Mouse (Mus musculus) hindlimb bud, embryonic 11.5 days (tissue): ENCODE measurements around the gene Lrp10.

Experiments used
- DNase-seq: peaks from one replicate; pipeline ENCODE4 v3.0.0-alpha.2; 2012; ENCODE audit warnings: low read depth, low spot score; ENCODE audit errors: extremely low spot score

Gene Lrp10

DNA sequence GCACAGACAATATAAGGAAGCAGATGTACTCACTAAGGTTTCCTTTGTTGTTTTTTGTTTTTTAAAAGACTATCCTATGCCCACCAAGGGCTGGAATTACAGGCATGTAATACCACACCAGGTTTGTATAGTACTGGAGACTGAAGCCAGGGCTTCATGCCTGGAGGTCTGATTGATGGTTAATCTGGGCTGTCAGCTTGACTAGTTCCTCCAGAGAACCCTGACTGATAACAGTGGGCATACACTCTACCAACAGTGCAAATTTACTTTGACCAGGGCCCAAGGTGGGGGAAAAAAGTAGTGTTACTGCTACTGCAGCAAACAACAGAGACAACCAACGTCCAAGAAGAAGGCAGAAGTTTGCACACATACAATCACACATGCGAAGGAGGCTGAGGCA lies 7.5 kb downstream of the Lrp10 start:
- DNase-seq = no peak

DNA sequence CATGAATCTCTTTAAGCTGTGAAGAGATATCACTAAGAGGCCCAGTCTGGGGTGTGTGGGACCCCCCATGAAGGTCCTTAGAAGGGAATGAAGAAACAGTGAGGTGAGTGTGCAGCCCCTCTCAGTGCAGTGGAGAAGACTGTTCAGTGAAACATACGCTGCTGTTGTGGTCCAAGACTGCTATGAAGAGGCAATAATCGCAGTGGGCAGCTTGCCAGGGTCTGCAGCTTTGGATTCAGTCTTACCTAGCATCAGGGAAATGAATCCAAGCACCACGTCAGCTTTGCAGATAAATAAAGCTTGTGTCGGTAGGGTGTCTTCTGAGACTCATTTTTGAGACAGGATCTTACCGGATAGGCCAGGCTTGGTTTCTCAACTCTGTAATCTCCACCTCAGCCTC lies 8.7 kb downstream of the Lrp10 start:
- no peak for DNase-seq

DNA sequence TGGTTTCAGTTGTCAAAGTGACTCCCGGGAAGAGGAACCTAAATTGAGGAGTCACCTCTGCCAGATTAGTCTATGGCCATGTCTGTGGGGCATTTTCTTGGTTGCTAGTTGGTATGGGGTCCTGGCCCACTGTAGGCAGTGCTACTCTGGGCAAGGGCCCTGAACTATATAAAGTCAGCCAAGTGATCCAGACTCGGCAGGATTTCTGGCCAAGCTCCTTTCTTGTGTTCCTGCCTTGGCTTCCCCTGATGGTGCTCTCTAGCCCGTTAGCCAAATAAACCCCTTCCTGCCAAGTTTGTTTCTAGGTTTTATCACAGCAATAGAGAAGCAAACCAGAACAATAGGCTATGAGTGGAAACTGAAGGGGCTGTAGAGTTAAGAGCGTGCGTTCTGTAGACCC lies 10.8 kb downstream of the Lrp10 start:
- no peak for DNase-seq

DNA sequence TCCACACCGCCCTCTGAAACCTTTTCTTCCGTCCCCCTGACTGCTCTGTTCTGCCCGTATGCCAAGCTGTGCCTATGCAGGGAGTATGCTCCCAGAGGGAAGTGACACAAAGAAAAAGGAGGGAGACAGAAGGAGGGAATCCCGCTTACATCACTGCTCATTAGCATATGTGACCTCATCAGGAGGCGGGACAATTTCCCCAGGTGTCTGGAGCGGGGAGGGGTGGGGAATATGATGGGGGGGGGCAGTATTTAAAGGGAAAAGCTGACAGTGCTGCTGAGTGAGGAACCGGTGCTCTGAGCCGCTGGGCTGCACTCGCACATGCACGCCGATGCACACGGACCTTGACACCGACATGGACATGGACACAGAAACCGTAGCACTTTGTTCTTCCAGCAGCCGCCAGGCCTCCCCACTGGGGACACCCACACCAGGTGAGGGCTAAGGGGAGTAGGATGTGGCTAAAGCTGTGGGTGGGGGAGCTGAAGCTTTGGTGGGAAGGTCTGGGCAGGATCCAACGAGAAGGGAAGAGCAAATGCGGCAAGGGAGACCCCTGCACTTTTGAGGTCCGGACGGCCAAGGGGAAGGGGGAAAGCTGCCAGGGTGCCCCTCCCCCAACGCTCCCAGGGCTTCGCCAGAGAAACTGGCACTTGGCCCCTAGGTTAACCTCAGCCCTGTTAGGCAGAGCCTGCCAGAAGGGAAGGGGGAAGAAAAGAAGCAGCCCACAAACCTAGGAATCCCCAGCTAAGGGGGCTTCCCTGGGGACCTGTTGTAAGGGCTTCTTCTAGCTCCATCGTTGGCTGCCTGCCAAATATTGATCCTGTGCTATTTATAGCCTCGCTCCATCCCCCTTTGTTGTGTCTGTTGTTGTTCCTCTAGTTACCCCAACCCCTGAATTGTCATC lies 12.3 kb downstream of the Lrp10 start, which contains the start of gene Rem2:
Gene Rem2, plus strand, starts transcription at position 160 of the 904 bp plus-strand sequence.
- DNase-seq = no peak

DNA sequence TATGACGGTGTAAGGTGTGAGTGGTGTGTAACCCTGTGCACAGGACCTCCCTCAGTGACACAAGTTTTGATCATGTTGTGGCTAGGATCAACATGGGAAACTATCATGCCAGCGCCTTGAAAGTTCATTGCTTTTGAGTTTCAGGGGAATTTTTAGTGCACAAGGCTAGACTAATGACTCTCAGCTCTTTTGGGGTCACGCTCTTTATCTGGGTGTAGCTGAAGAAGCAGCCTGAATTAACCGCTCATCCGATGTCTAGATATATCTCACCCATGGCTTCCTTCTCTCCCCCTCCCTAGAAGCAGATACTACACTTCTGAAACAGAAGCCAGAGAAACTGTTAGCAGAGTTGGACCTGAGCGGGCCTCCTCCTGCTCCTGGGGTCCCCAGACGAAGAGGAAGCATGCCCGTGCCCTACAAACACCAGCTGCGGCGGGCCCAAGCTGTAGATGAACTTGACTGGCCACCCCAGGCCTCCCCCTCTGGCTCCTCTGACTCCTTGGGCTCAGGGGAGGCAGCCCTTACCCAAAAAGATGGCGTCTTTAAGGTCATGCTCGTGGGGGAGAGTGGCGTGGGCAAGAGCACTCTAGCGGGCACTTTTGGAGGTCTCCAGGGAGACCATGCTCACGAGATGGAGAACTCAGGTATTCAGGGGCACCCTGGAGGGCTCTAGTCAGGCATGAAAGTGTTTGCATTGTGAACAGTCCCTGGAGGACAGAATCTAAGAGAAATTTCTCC lies 13.4 kb downstream of the Lrp10 start:
- no peak for DNase-seq

DNA sequence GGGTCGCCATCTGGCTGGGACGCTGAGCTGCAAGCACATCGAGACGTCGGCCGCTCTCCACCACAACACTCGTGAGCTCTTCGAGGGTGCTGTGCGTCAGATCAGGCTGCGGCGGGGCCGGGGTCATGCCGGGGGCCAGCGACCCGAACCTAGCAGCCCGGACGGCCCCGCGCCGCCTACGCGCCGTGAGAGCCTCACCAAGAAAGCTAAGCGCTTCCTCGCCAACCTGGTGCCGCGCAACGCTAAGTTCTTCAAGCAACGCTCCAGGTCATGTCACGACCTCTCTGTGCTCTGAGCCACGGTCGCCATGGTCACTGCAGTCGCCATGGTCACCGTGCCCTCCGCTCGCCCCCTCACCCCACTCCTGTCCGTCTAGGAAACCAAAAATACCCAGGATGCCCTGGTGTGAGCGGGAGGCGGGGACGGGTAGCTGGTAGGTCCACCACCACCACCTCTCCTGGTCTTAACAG lies 15.5 kb downstream of the Lrp10 start:
- no peak for DNase-seq

DNA sequence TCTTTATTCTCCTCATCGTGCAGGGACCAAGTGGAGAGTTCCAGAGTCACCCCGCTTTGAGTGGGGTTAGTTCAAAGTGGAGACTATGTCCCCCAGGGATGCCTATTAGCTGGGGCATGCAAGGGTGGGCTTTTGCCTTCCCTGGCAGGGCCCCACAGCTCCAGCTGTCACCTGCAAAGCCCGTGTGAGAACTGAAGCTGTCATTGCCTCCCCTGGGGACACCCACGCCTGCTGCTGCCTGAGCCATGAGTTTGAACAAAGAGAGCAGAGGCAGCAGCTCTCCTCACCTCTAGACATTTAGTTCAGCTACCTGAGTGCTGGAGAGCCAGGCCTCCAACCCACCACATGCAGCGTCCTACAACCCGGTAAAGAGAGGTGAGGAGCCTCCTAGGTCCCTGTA lies 16.7 kb downstream of the Lrp10 start:
- no peak for DNase-seq

DNA sequence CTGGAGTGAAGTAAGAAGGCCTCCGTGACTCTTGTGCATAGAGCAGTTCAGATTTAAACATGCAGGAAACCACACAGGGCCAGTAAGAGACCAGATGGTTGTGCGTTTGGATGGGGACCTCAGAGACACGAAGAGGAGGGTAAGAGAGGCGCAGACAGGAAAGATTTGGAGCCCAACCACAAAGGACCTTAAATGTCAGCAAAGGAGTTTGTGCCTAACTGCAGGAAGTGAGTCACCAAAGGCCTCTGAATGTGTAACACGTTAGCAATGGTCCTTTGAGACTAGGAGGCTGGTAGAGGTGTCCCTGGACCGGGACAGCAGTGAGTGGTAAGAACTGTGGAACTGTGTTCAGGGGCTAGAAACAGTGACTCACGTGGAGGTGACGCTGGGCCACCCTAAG lies 17.5 kb downstream of the Lrp10 start:
- DNase-seq = no peak

DNA sequence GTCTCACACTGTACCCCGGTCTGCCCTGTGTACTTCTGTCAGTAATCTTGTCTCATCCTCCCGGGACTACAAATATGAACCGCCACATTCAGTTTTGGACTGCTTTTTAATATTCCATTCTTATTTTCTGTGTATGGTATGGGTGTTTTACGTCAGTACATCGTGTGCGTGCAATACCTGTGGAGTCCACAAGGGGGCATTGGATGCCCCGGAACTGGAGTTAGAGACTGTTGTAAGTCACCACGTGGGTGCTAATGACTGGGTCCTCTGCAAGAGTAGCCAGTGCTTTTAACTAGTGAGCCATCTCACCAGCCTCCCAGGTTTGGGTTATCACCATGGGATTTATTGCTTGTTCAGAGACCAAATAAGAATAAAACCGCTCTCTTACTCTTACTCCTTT lies 18.6 kb downstream of the Lrp10 start:
- no peak for DNase-seq

DNA sequence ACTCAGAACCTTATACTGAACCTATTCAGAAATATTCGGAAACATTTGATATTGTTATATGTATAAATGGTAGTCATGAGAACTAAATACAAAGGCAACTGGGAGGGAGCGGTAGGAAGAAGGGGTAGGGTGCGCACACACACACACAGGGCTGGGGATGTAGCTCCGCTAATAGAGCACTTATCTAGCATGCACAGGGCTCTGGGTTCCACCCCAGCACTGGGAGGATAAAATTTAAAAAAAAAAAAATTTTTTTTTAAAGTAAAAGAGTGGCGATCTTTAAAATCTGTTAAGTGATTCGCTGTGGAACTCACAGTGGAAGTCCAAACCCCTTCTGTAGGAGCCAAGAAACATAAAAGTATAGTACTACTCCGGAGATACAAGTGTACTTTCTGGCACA lies 22.0 kb downstream of the Lrp10 start:
- DNase-seq = no peak

DNA sequence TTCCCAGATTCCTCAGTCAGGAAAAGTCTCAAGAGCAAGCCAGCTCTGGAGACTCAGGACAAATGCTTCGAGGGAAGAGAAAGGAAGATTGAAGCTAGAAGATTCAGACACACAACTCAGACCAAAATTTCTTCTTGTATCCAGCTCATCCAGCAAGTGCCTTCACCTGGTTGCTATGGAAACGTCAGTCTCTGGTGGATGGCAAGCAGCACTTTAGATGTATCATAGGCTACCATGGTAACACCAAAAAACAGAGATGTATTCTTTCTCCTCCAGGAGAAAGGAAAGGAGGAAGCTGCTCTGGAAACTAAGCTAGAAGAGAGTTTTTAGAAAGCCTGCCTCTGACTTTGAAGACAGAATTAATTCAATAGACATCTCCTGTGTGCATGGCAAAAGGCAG lies 23.8 kb downstream of the Lrp10 start:
- no peak for DNase-seq

DNA sequence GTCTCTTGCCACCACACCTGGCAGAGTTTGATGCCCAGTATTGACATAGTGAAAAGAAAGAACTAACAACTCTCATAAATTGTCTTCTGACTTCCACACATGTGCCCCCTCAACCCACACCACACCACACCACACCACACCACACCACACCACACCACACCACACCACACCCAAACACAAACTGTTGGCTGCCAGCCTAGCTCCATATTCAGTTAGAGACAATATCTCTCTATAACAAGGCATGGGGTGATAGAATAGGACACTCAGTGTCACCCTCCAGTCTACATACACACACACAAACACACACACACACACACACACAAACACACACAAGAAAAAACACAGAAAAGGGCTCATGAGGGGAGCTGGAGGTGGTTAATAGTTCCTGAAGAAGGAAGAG lies 24.4 kb downstream of the Lrp10 start:
- no peak for DNase-seq

DNA sequence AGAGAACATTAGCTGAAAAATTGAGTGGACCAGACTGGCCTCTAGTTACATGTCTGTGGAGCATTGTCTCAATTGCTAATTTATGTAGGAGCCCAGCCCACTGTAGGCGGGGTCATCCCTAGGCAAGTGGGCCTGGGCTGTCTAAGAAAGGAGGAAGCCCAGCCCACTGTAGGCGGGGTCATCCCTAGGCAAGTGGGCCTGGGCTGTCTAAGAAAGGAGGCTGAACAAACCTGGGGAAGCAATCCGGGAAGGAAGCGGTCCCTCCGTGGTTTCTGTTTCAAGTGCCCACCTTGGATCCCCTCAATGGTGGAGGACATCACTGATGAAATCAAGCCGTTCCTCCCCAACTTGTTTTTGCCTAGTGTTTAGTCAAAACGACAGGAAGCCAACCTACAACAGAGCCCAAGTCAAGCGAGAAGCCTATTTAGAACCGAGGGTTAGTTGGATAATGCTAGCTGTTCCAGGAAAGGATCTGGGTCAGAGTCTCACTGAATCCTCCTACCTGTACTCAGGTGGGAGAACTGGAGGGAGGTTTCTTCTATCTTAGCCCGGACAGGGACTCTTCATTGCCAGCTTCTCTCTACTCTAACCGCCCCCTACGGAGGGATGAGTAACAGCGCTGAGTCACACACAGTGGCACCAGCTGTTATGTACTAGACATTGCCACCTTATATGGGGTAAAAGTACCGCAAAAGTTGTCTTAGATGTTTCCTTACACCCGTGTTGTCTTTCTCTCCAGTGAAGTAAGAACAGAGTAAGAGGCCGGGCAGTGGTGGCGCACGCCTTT lies 28.6 kb downstream of the Lrp10 start:
- no peak for DNase-seq

DNA sequence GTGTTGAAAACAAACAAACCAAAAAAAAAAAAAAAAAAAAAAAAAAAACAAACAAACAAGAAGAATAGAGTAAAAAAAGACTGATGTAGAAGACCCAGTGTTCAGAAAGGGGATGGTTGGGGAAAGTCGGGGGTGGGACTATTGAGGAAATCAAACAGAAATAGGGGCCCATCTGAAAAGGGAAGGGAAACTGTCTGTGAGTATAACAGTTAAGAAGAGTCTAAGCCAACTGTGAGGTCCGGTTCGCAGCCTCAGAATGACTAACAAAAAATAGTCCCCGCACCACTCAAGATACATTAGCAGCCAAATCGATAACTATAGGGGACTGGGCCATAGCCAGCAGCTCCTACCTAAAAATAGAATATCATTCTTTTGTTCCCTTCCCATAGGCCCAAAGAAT lies 29.3 kb downstream of the Lrp10 start:
- DNase-seq = no peak

DNA sequence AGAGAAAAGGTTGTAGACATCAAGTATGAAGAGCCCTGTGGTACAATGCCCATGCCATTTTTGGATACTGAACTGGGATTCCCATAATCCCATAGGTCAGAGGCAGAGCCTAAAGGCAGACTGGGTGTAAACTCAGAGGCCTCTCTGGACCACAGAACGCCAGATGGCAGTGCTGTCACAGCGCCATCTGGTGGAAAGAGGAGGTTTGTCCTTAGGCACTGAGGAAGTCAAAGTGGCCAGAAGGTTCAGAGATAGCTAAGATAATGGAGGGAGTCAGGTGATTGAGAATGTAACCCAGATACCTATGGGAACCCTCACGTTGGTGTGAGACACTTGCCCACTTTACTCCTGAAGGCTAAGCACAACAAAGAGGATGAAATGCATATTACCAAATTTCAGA lies 30.3 kb downstream of the Lrp10 start:
- DNase-seq = no peak

DNA sequence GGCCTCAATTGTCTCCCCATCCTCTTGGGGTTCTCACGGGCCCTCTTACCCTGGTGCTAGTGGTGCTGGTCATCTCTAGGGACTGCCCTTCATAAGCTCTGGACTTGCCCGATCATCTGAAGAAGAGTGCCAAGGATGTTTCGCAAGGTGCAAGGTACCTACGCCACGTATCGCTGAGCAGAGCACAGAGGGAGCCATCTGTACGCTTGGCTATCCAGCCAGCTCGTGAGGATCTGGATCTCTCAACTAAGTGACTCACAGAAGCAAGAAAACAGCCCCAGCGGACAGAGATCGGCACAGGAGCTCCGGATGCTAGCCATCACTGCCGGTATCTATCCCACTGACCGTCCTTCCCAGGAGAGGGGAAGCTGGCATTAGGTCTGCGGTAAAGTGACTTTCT lies 32.8 kb downstream of the Lrp10 start:
- DNase-seq = no peak

DNA sequence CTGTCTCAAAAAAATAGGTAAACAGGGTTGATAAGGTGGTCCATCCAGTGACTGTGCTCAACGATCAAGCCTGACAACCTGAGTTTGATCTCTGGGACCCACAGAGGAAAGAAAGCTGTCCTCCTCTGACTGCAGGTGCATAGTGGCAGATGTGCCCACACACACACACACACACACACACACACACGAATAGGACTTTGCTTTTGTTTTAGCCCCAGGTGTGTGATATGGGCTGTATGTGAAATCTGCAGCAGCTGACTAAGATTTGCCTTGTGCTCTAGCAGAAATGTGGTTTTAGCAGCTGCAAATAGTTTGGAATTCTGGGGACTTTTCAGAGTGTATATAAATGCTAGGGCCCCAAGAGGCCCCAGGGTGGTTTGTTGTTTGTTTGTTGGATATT lies 35.4 kb downstream of the Lrp10 start:
- DNase-seq = no peak

DNA sequence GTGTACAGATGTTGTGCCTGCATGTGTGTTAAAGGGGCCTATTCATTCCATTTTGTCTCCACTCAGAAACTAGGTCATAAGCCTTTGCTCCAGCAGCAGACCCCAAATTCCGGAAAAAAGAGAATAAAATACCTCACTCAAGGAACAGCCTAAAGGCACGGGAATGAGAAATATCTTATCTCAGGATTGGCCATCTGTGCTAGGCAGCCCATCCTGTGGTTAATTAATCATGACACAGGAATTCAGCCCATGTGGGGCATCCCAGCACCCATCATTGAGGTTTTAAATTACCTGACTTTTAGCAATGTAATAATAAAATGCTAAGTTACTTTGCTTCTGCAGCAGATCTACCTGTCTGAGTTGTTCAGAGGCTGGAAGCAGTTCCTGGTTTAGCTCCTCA lies 37.4 kb downstream of the Lrp10 start:
- DNase-seq = no peak

DNA sequence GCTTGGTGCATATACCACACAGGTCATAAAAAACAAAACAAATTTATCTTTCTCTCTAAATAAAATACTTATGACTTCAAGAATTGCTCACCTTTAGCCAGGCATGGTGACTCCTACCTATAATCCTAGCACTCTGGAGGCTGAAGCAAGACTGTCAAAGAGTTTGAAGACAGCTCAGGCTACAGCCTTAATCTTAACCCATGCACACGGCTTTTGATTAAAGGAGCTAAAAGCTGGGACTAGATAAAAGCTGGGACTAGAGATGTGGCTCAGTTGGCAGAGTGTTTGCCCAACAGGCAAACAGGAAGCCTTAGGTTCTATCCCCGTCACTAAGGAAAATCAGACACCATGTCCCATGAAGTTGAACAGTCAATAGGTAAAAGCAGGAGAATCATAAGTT lies 39.2 kb downstream of the Lrp10 start:
- DNase-seq = no peak

DNA sequence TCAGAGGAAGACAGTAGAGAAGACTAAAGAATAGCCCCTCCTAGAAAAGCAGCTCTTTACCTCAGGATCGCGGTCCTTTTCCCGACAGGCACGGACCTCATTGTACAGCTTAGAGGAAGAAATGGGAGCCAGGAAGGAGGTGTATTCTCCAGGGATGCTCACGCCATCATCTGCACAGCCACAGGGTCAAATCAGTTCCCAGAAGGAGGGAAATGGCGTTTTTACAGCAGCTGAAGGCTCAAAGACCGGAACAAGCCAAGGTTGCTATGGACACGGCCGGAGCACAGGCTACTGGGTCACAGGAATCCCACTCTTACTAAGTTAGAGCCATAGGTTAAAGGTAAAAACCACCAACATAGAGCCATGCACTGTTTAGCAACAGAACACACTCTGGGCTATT lies 45.8 kb downstream of the Lrp10 start:
- no peak for DNase-seq

DNA sequence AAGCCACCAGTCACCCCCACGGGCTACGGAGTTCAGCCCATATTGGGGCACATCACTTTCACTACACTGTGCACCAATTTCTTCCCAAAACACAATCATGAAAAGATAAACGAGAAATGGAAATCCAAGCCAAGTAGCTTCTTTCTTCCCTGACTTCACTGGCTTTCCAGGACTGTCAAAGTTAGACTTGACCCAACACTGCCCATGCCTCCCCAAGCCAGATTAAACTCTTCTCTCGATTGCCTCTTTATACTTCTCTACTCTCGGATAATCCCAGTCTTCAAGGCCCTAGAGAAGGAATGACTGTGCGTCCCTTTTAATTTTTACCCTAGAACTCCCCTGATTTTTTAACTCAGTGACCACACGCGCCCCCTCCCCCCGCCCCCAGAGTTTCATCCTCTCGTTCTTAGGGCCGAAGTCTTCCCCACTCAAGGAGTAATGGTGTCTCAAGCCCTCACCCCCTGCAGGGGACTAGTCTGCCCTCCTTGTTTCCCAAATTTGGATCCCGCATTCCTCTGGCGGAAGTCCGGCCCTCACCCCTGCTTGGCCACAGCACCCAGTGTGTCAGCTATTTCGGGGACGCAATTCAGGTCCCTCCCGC lies 52.9 kb downstream of the Lrp10 start:
- no peak for DNase-seq
